Mouse (Mus musculus) left cerebral cortex, adult 9 months (tissue): ENCODE results near the gene Ifnab.

Experiments
- DNase-seq, 2 experiments: peaks; one replicate each; pipeline ENCODE4 v3.0.0; 2022; ENCODE audit warnings: low spot score in 2 of 2

Gene Ifnab

GRCm38 (mm10) chr4:88676824-88677223 is 14.3 kb downstream of the Ifnab start, which contains the start of gene Ifna16:
TSS of gene Ifna16 (minus strand) at chr4:88676924.
- DNase-seq, result no peak

GRCm38 (mm10) chr4:88655461-88655860 is 35.7 kb downstream of the Ifnab start:
- no peak for DNase-seq

DNA sequence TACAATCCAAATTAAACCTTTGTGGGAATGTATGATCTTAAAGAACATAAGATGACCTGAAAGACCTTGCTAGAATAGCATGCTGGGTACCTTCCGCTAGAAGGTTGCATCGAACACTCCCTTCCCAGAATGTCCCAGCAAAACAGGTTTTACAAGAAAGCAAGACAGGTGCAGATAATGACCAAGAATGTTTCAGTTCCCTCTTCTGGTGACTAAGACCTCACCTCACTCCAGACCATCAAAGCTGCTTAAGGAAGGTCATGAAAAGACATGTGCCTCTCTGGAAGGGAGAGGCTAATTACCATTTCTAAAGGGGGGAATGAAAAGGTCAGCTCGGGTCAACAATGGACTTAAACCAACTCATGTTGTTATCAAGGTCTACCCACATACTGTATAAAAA is 37.5 kb downstream of the Ifnab start:
- DNase-seq, result no peak

- no peak for DNase-seq
Measured at GRCm38 (mm10) chr4:88644359-88644758, 46.8 kb downstream of the Ifnab start, which contains the start of gene Ifna13. TSS of gene Ifna13 (minus strand) at chr4:88644459.

- DNase-seq, result no peak
Measured at GRCm38 (mm10) chr4:88642526-88642925, 48.6 kb downstream of the Ifnab start.

- peak; percentile 35 to 90 for DNase-seq
Measured at GRCm38 (mm10) chr4:88641077-88641831, 49.9 kb downstream of the Ifnab start.

- no peak for DNase-seq
Measured at GRCm38 (mm10) chr4:88640704-88641076, 50.5 kb downstream of the Ifnab start.
